12 mouse cellular contexts compared by ENCODE assay signal in the genomic region with DNA sequence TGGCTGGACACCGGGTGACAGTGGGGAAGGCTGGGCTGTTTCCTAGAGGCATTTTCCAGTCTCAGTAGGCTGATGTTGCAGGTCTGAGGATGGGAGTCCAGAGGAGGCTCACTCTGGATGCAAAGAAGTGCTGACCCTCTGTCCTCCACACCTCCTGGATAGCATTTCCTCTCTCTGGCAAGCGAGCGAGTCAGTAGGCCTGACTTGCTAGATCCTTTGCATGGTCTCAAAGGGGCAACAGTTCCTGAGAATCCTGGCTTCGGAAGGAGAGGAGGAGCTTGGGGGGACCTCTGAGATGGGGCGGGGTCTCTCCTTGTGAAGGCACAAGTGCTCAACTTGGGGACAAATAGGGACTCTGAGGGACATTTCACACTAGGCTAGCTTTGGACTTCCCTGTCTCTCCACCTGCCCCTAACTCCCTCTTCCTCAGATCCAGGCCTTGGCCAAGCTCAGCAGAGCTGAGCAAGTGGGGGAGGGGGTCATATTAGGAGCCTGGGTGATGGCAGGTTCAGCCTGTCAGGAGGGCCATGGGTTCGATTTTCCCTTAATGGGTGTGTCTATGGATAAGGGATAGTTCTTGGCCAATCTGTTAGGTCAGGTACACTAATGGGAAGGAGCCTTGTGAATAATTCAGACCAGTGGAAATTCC. TPM values are rescaled to one million over a fixed set of nuclear protein-coding genes. Genes with fewer than 3 reads are reported as not detected.
DNase-seq lines count a peak whose midpoint lies in the region; ATAC-seq and TF ChIP-seq lines count a peak whose summit lies in the region.
"Had no signal": no experiment of that assay in that cellular context is flagged by ENCODE, and none has a peak within 500 bp of the region (broad histone marks: within the 10 kb centered on the region; RNA-seq: fewer than 3 reads in every experiment).

No protein-coding gene starts in this region.

- H3K4me3 ChIP-seq in forebrain, postnatal 0 days (ENCODE audit: low read depth, low read length): peak overlapping the region; percentile 2; the same call in 1 of the 2 replicates
- H3K4me3 ChIP-seq in forebrain, embryonic 13.5 days: no peak overlapping the region
- no peak overlapping the region for H3K4me3 ChIP-seq in kidney, embryonic 16.5 days (ENCODE audit: low read length)
- H3K4me3 ChIP-seq in bone marrow, adult 2 months (replicated peaks; ENCODE audit: control insufficient read depth, low read depth, low read length): peak overlapping the region; percentile 82
- peak overlapping the region; percentile 68 for H3K4me3 ChIP-seq in macrophage (ENCODE audit: inconsistent target)
- H3K4me3 ChIP-seq: lung, embryonic 15.5 days had no signal

- H3K9ac ChIP-seq in forebrain, postnatal 0 days: no peak overlapping the region
- H3K9ac ChIP-seq in forebrain, embryonic 13.5 days: no peak overlapping the region
- 0 out of 2 replicates have a peak overlapping the region, but pooled peaks have one; percentile 14 for H3K9ac ChIP-seq in kidney, embryonic 16.5 days (replicated peaks; ENCODE audit: low read length)
- H3K9ac ChIP-seq: lung, embryonic 15.5 days had no signal

- TF ChIP-seq POLR2A in bone marrow, adult 2 months (IDR thresholded peaks at IDR 0.05; ENCODE audit: borderline replicate concordance, control insufficient read depth, low read depth, low read length): no peak

- peak overlapping the region; percentile 85 for H3K4me2 ChIP-seq in forebrain, postnatal 0 days (ENCODE audit: low read depth)
- no peak overlapping the region for H3K4me2 ChIP-seq in forebrain, embryonic 13.5 days
- peak overlapping the region; percentile 99 for H3K4me2 ChIP-seq in kidney, embryonic 16.5 days (replicated peaks; ENCODE audit: low read depth, low read length)

- no peak overlapping the region for H3K27ac ChIP-seq in forebrain, postnatal 0 days (ENCODE audit: low read depth, low read length)
- no peak overlapping the region for H3K27ac ChIP-seq in forebrain, embryonic 13.5 days
- H3K27ac ChIP-seq in kidney, embryonic 16.5 days (ENCODE audit: low read length): peak overlapping the region; percentile 44
- H3K27ac ChIP-seq in bone marrow, adult 2 months (ENCODE audit: control insufficient read depth, insufficient read depth, low read depth, low read length, poor library complexity): peak overlapping the region; percentile 96
- peak overlapping the region; percentile 77 for H3K27ac ChIP-seq in macrophage
- H3K27ac ChIP-seq: lung, embryonic 15.5 days had no signal

- no peaks in the 10 kb centered on the region for H3K36me3 ChIP-seq in forebrain, postnatal 0 days (ENCODE audit: insufficient read depth)
- no peaks in the 10 kb centered on the region for H3K36me3 ChIP-seq in forebrain, embryonic 13.5 days (ENCODE audit: poor library complexity, severe bottlenecking)
- H3K36me3 ChIP-seq in kidney, embryonic 16.5 days (ENCODE audit: insufficient read depth, low read length): no peaks in the 10 kb centered on the region
- no peaks in the 10 kb centered on the region for H3K36me3 ChIP-seq in macrophage (ENCODE audit: inconsistent target)
- H3K36me3 ChIP-seq: lung, embryonic 15.5 days had no signal

- 0 out of 2 replicates have a peak, but pooled peaks cover 5% of the 10 kb centered on the region for H3K4me1 ChIP-seq in forebrain, postnatal 0 days (ENCODE audit: insufficient read depth)
- H3K4me1 ChIP-seq in forebrain, embryonic 13.5 days: peaks cover 13% of the 10 kb centered on the region
- H3K4me1 ChIP-seq in kidney, embryonic 16.5 days (ENCODE audit: insufficient read depth, low read length): peaks cover 20% of the 10 kb centered on the region
- peaks cover 9% of the 10 kb centered on the region for H3K4me1 ChIP-seq in bone marrow, adult 2 months (ENCODE audit: control insufficient read depth, insufficient read depth, low read length)

- no peaks in the 10 kb centered on the region for H3K27me3 ChIP-seq in forebrain, postnatal 0 days (ENCODE audit: insufficient read depth, low read length)
- peaks cover 55% of the 10 kb centered on the region for H3K27me3 ChIP-seq in forebrain, embryonic 13.5 days
- peaks cover 24% of the 10 kb centered on the region for H3K27me3 ChIP-seq in kidney, embryonic 16.5 days (ENCODE audit: insufficient read depth, low read length)

- no peak for DNase-seq in forebrain, postnatal 0 days
- no peak for DNase-seq in kidney, adult 11 months
- DNase-seq in layer of hippocampus, adult 9-11 months: no peak
- DNase-seq: cerebellum, adult 18-20 months; gastrocnemius, postnatal 36 days had no signal

- WGBS in forebrain, postnatal 0 days: 64% methylated on average over 6 of the region's 6 CpGs
- 62% methylated on average over 6 of the region's 6 CpGs for WGBS in forebrain, embryonic 13.5 days
- WGBS in kidney, embryonic 16.5 days: 65% methylated on average over 6 of the region's 6 CpGs
- 15% methylated on average over 6 of the region's 6 CpGs for WGBS in bone marrow, adult 2 months
- WGBS in macrophage (ENCODE audit: missing documents): 12% methylated on average over 6 of the region's 6 CpGs

- ATAC-seq in forebrain, postnatal 0 days: no peak
- no peak for ATAC-seq in forebrain, embryonic 13.5 days
- no peak for ATAC-seq in kidney, embryonic 16.5 days (ENCODE audit: low FRiP score, low TSS enrichment)
- no peak for ATAC-seq in monocyte, adult 5-6 weeks (replicated peaks; ENCODE audit: insufficient number of reproducible peaks, low FRiP score, low TSS enrichment, poor library complexity, severe bottlenecking)

- TF ChIP-seq CTCF in forebrain, postnatal 0 days (IDR thresholded peaks at IDR 0.05; ENCODE audit: low read depth): no peak
- no peak for TF ChIP-seq CTCF in bone marrow, adult 2 months (IDR thresholded peaks at IDR 0.05; ENCODE audit: control insufficient read depth, insufficient read depth, low read length)

- H3K79me2 ChIP-seq in macrophage (ENCODE audit: inconsistent target): peaks cover 63% of the 10 kb centered on the region

- no peaks in the 10 kb centered on the region for H3K9me3 ChIP-seq in forebrain, postnatal 0 days (ENCODE audit: low read length)
- H3K9me3 ChIP-seq in forebrain, embryonic 13.5 days (replicated peaks): no peaks in the 10 kb centered on the region
- H3K9me3 ChIP-seq in kidney, embryonic 16.5 days (ENCODE audit: low read length): no peaks in the 10 kb centered on the region
- H3K9me3 ChIP-seq: lung, embryonic 15.5 days had no signal

RNA-seq across cellular contexts. Expression of a gene that starts 1.6 kb away (rescaled TPM):
- 6.5 and 9.4 TPM in 2 replicates for total RNA-seq in forebrain, postnatal 0 days (2014; rRNA removed)
- polyA plus RNA-seq in forebrain, postnatal 0 days (2015; fragmentation: Nextera tagmentation; extraction: Ambion mirVana): 4.8 and 7.1 TPM in 2 replicates
- polyA plus RNA-seq in forebrain, embryonic 13.5 days (2015; fragmentation: Nextera tagmentation; extraction: Ambion mirVana): 0.76 and 0.92 TPM in 2 replicates
- polyA plus RNA-seq in kidney, embryonic 16.5 days (2015; fragmentation: Nextera tagmentation; extraction: Ambion mirVana): 2.4 and 3.4 TPM in 2 replicates
- polyA plus RNA-seq in bone marrow, adult 2 months (2011; ENCODE audit: insufficient read depth, insufficient read length, low replicate concordance, missing spikeins): 42.0 and 121 TPM in 2 replicates
- 100 to 1,000 TPM in 1 of 26 experiments, 10 to 100 TPM in 24, 1 to 10 TPM in 1; 9.8 to 105 (median 44.4) TPM for total RNA-seq in macrophage (2018; cell fraction: chromatin; rRNA removed)
- total RNA-seq in macrophage (2018; cell fraction: cytosol; rRNA removed): 10 to 100 TPM; 21.5 to 40.9 (median 34.6) TPM
- total RNA-seq in macrophage (2018; cell fraction: nucleus; rRNA removed): 10 to 100 TPM; 15.9 to 81.3 (median 30.8) TPM
- 29.0 to 47.4 TPM (median 29.5 TPM) in 3 replicates for polyA plus RNA-seq in macrophage (2018)
- total RNA-seq in monocyte, adult 5-6 weeks (2017): 189 to 455 TPM (median 252 TPM) in 3 replicates

RNA-seq across cellular contexts. Expression of a gene that starts 35.8 kb away (rescaled TPM):
- 0.71 TPM in 1 of 2 replicates, not detected in the other for total RNA-seq in forebrain, postnatal 0 days (2014; rRNA removed)
- polyA plus RNA-seq in forebrain, postnatal 0 days (2015; fragmentation: Nextera tagmentation; extraction: Ambion mirVana): 3.0 and 3.1 TPM in 2 replicates
- 0.37 and 0.54 TPM in 2 replicates for polyA plus RNA-seq in forebrain, embryonic 13.5 days (2015; fragmentation: Nextera tagmentation; extraction: Ambion mirVana)
- polyA plus RNA-seq in kidney, embryonic 16.5 days (2015; fragmentation: Nextera tagmentation; extraction: Ambion mirVana): 0.27 and 0.82 TPM in 2 replicates
- not detected in 2 replicates for polyA plus RNA-seq in bone marrow, adult 2 months (2011; ENCODE audit: insufficient read depth, insufficient read length, low replicate concordance, missing spikeins)
- total RNA-seq in macrophage (2018; cell fraction: chromatin; rRNA removed): not detected
- not detected for total RNA-seq in macrophage (2018; cell fraction: cytosol; rRNA removed)
- not detected for total RNA-seq in macrophage (2018; cell fraction: nucleus; rRNA removed)
- not detected in 3 replicates for polyA plus RNA-seq in macrophage (2018)
- total RNA-seq in monocyte, adult 5-6 weeks (2017): not detected in 3 replicates
- total RNA-seq: gastrocnemius, postnatal 36 days; neutrophil, adult 5-6 weeks had no signal

RNA-seq across cellular contexts. Expression of a gene that starts 40.3 kb away (rescaled TPM):
- total RNA-seq in forebrain, postnatal 0 days (2014; rRNA removed): 30.8 and 47.0 TPM in 2 replicates
- 16.5 and 27.9 TPM in 2 replicates for polyA plus RNA-seq in forebrain, postnatal 0 days (2015; fragmentation: Nextera tagmentation; extraction: Ambion mirVana)
- 13.4 and 13.9 TPM in 2 replicates for polyA plus RNA-seq in forebrain, embryonic 13.5 days (2015; fragmentation: Nextera tagmentation; extraction: Ambion mirVana)
- polyA plus RNA-seq in kidney, embryonic 16.5 days (2015; fragmentation: Nextera tagmentation; extraction: Ambion mirVana): 11.3 and 11.8 TPM in 2 replicates
- 2.8 and 5.7 TPM in 2 replicates for polyA plus RNA-seq in bone marrow, adult 2 months (2011; ENCODE audit: insufficient read depth, insufficient read length, low replicate concordance, missing spikeins)
- total RNA-seq in macrophage (2018; cell fraction: chromatin; rRNA removed): 10 to 100 TPM in 1 of 26 experiments, 1 to 10 TPM in 25; 2.1 to 11.1 (median 5.4) TPM
- total RNA-seq in macrophage (2018; cell fraction: cytosol; rRNA removed): 1 to 10 TPM in 24 of 26 experiments, under 1 TPM in 2; 0.91 to 4.9 (median 2.6) TPM
- total RNA-seq in macrophage (2018; cell fraction: nucleus; rRNA removed): 10 to 100 TPM in 5 of 26 experiments, 1 to 10 TPM in 21; 1.2 to 16.7 (median 6.2) TPM
- polyA plus RNA-seq in macrophage (2018): 0.98 to 2.8 TPM (median 2.6 TPM) in 3 replicates
- 0.87 to 2.5 TPM in 2 of 3 replicates, not detected in the other for total RNA-seq in monocyte, adult 5-6 weeks (2017)

RNA-seq across cellular contexts. Expression of a gene that starts 45.7 kb away (rescaled TPM):
- total RNA-seq in forebrain, postnatal 0 days (2014; rRNA removed): 0.57 and 0.62 TPM in 2 replicates
- polyA plus RNA-seq in forebrain, postnatal 0 days (2015; fragmentation: Nextera tagmentation; extraction: Ambion mirVana): 0.43 and 0.64 TPM in 2 replicates
- not detected in 2 replicates for polyA plus RNA-seq in forebrain, embryonic 13.5 days (2015; fragmentation: Nextera tagmentation; extraction: Ambion mirVana)
- not detected in 2 replicates for polyA plus RNA-seq in kidney, embryonic 16.5 days (2015; fragmentation: Nextera tagmentation; extraction: Ambion mirVana)
- not detected in 2 replicates for polyA plus RNA-seq in bone marrow, adult 2 months (2011; ENCODE audit: insufficient read depth, insufficient read length, low replicate concordance, missing spikeins)
- total RNA-seq in macrophage (2018; cell fraction: chromatin; rRNA removed): not detected
- total RNA-seq in macrophage (2018; cell fraction: cytosol; rRNA removed): not detected
- total RNA-seq in macrophage (2018; cell fraction: nucleus; rRNA removed): not detected
- polyA plus RNA-seq in macrophage (2018): not detected in 3 replicates
- total RNA-seq in monocyte, adult 5-6 weeks (2017): not detected in 3 replicates
- total RNA-seq: gastrocnemius, postnatal 36 days; neutrophil, adult 5-6 weeks had no signal
- polyA plus RNA-seq: lung, embryonic 15.5 days had no signal

RNA-seq across cellular contexts. Expression of a gene that starts 56.5 kb away (rescaled TPM):
- 19.0 and 20.5 TPM in 2 replicates for total RNA-seq in forebrain, postnatal 0 days (2014; rRNA removed)
- 3.7 and 3.9 TPM in 2 replicates for polyA plus RNA-seq in forebrain, postnatal 0 days (2015; fragmentation: Nextera tagmentation; extraction: Ambion mirVana)
- polyA plus RNA-seq in forebrain, embryonic 13.5 days (2015; fragmentation: Nextera tagmentation; extraction: Ambion mirVana): 3.3 and 4.1 TPM in 2 replicates
- polyA plus RNA-seq in kidney, embryonic 16.5 days (2015; fragmentation: Nextera tagmentation; extraction: Ambion mirVana): 5.5 and 6.6 TPM in 2 replicates
- 14.0 and 21.8 TPM in 2 replicates for polyA plus RNA-seq in bone marrow, adult 2 months (2011; ENCODE audit: insufficient read depth, insufficient read length, low replicate concordance, missing spikeins)
- 10 to 100 TPM in 22 of 26 experiments, 1 to 10 TPM in 4; 5.4 to 44.3 (median 19.7) TPM for total RNA-seq in macrophage (2018; cell fraction: chromatin; rRNA removed)
- 10 to 100 TPM; 18.2 to 47.9 (median 36.2) TPM for total RNA-seq in macrophage (2018; cell fraction: cytosol; rRNA removed)
- 10 to 100 TPM; 13.7 to 81.3 (median 44.7) TPM for total RNA-seq in macrophage (2018; cell fraction: nucleus; rRNA removed)
- 18.5 to 31.2 TPM (median 23.4 TPM) in 3 replicates for polyA plus RNA-seq in macrophage (2018)
- total RNA-seq in monocyte, adult 5-6 weeks (2017): 90.9 to 99.4 TPM (median 96.2 TPM) in 3 replicates

Comparison
In these comparisons a context has a peak if more than half of its experiments do, and no peak if none do; other contexts are left out.
1. H3K4me3 ChIP-seq: peak in forebrain, postnatal 0 days (single experiment), bone marrow, adult 2 months (single experiment) and macrophage (single experiment); none in forebrain, embryonic 13.5 days (single experiment) and kidney, embryonic 16.5 days (single experiment).
2. H3K27ac ChIP-seq: peak in kidney, embryonic 16.5 days (single experiment), bone marrow, adult 2 months (single experiment) and macrophage (single experiment); none in forebrain, postnatal 0 days (single experiment) and forebrain, embryonic 13.5 days (single experiment).